Mouse (Mus musculus) neutrophil, adult 5-6 weeks (primary cell): ENCODE data around the gene Clmp. TPM values are rescaled to one million over a fixed set of nuclear protein-coding genes. Genes with fewer than 3 reads are reported as not detected.
"Not testable (repeated sequence)": the region's sequence is repeated elsewhere in the genome, so short reads cannot be mapped to it uniquely, and the experiment has no call there.

ENCODE experiments used
- ATAC-seq: fragments of 151-379, 151-347 bp; 2 replicates; pipeline ENCODE4 v1.8.0; 2017; ENCODE audit warnings: mild to moderate bottlenecking, moderate TSS enrichment; ENCODE audit not compliant: insufficient number of reproducible peaks, poor library complexity, low FRiP score, severe bottlenecking; ENCODE audit errors: extremely low read depth
- total RNA-seq: library from RNA; stranded (forward); fragments of 200-1000 nt; gene quantifications from 2 replicates; pipeline ENCODE4 v1.2.3, GENCODE M21; 2017

Gene Clmp
- total RNA-seq, 1 experiment from 2014 or later: 0.81 TPM

DNA sequence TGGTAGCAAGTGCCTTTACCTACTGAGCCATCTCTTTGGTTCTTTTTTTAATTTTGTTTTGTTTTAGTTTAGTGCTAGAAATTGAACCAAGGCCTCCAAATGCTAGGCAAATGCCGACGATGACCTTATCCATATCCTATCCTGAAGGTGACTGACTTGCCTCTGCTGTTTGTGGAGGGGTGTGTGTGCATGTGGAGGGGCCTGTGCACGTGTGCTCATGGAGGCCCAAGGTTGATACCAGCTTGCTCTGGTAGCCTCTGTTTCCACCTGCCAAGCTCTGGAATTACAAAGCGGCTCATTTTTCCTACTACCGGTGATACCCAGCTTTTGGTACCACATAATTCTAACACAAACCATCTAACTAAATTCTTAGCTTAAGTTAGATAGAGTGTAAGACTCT, 107.8 kb downstream of the Clmp start:
- ATAC-seq: no peak

DNA sequence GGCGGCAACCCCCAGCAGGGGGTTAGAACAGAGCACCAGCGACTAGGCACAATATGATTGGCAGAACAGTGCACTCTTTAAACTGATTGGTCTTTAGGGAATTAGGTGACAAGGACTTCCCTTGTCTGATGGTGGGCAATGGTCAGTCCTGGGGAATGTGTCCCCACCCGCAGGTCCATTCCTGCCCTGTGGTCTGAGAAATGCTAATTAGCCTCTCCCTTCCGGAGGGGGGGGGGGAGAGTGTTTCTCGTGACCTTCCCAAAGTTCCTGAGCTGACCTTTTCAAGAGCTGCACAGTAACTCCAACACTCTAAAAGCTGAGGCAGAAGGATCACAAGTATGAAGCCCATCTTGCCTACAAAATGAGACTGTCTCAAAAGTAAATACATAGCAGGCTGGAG, 108.5 kb downstream of the Clmp start:
- ATAC-seq: no peak

DNA sequence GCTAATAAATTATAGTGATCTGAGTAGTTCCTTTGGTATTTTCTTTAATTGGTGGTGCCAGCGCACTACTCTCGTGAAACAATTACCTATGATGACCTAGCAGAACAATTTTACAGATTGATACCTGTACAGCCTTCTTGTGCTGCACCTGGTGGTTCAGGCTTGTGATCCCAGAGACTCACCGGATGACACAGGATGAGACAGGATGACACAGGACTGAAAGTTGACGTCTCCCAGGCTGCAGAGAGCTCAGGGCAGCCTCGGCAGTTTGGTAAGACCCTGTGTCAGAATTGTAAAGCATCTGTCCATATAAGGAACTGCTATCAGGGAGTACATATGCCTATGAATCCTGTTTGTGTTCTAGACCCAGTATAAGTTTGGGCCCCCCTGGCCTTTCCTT, 109.2 kb downstream of the Clmp start:
- ATAC-seq: no peak

DNA sequence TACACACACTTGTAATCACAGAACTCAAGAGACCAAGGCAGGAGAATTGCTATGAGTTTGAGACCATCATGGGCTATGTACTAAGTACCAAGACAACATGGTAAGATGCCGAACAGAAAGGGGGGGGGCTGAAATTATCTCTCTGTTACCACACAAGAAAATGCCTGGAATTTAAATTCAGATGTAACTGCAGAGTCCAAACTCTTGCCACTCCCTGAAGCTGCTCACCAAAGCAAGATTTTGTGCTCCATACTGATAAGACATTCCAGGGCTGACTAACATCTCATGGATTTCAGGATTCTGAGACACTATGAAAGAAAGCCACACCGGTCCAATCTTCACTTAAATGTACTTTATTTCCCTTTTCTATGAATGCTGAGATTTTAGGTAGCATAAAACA, 109.8 kb downstream of the Clmp start:
- ATAC-seq: no peak

DNA sequence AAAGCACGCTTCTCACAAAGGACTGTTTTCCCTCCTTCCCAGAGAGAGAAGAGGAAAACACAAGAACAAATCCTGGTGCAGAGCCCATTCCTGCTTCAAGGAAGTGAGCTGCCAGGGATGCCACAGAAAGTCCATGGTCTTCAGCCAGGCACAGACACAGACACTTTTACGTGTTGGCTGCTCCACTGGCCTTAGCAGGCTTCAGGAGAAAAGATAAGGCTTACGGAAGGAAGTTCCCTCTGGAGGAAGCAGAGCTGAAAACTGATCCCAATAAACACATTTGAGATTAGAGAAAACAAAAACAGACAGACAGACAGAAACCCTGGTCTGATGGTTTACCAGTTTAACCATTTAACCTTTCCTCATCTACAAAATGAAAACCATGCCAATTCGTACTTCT, 110.3 kb downstream of the Clmp start:
- no peak for ATAC-seq

DNA sequence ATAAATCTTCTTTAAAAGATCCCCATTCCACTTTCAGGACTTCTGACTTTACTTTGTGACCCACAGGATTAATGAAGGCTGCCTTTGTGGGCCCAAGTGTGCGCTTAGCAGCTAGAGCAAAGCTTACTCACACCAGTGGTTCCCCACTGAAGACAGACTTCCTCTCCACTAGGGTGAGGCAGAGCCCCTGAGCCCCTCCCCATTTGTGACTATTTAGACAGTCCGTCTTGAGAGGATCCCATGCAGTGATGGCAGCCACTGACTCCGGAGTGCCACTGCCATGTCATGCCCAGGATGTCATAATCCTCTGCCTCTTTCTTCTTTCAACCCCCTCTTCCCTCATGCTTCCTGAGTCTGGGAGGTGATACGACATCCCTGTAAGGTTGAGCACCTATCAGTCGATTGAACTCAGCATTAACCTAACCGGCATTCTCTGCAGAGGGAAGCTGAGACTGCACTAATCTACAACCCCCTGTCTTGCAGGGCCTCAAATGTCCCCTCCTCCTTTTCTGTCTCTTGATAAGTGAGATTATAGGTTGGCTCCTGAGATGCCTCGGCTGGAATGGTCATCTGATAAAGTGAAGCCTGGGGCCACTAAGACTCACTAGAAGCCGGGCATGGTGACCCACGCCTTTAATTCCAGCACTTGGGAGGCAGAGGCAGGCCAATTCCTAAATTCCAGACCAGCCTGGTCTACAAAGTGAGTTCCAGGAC, 112.6 kb downstream of the Clmp start:
- no peak for ATAC-seq

DNA sequence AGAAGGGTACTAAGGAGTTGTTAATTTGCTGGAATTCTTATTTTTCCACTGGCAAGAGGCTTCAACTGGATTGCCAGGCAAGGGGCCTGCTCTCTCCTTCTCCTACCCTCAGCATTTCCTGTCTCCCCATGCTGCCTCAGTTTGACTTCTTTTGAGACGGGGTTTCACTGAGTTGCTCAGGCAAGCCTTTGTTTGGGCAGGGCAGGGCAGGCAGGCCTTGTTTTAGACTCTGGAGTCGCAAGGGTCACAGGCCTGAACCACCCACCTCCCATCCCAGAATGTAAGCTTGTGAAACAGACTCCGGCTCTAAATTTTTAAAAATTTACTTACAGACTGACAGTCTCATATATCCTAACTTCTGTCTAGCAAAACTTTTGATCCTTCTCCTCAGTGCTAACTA, 113.3 kb downstream of the Clmp start:
- ATAC-seq: no peak

DNA sequence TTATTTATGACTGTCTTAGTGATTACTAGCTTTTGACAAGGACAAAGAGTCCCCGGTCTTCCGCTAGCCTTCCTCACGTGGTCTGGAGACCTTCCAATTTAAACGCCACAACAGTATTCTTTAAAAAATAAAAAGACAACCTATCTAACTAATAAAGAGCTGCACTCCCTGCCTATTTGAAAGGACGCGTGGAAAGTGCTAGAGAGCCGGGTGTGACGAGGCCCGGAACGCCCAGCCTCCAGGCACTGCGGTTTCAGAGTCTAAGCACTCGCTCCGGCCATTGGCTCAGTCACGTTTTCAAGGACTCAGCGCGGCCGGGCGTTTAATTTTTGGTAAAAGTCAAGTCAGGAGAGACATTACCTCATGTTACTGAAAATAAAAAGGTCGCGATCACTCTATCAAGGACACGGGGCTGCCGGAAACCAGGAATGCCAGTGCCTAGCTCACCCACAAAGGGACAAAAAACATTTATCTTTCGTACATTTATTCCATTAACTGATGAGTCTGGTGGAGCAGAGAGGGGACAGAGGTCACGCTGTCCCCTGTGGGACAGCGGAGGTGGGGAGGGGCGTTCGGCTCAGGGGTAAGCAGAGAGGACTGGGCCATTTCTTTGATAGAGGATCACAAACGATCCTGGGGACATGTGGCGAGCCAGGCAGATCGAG, 114.2 kb downstream of the Clmp start:
- peak; percentile 18; the same call in 1 of the 2 replicates for ATAC-seq

DNA sequence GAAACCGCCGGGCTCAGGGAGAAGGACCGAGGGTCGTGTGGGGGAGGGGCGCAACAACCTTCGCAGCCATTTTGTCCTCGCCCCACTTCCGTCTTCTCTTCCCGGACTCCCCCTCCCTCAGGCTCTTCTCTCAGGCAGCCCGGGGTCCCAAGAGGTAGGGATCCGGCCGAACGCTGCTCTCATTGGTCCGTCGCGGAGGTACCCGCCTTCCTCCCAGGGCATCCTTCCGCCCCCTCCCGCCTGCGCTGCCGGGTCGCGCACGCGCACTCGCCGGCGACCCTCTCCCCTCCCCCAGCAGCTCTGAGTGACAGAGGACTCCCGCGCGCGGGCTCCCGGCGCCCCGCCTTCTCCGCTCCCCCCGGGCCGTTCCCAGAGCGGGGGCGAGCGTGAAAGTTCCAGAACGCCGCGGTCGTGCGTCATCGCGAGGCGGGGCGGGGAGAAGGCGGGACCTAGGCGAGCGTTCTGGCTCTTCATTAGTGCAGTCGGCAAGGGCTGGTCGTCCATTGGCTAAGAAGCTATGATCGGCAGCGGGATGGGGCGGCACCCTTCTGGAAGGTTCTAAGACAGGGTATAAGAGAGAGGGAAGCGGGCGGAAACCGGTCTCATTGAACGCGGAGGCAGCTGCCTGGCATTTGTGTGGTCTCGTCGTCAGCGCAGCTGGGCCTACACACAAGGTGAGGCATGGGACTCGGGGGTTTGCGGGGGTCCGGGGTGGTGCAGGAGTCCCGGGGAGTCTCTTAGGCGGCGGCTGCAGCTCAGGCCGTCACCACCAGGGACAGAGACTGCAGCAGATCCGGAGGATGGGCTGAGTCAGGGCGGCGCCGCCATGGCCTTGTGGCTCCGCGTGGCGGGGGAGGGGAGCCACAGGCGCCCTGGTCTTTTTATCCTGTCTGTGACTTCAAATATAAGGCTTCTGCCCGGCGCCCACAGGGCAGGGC, 115.2 kb downstream of the Clmp start, which contains the start of gene Hspa8:
TSS of gene Hspa8 (plus strand) at position 310 of the 938 bp plus-strand sequence.
- ATAC-seq: peak; percentile 88

DNA sequence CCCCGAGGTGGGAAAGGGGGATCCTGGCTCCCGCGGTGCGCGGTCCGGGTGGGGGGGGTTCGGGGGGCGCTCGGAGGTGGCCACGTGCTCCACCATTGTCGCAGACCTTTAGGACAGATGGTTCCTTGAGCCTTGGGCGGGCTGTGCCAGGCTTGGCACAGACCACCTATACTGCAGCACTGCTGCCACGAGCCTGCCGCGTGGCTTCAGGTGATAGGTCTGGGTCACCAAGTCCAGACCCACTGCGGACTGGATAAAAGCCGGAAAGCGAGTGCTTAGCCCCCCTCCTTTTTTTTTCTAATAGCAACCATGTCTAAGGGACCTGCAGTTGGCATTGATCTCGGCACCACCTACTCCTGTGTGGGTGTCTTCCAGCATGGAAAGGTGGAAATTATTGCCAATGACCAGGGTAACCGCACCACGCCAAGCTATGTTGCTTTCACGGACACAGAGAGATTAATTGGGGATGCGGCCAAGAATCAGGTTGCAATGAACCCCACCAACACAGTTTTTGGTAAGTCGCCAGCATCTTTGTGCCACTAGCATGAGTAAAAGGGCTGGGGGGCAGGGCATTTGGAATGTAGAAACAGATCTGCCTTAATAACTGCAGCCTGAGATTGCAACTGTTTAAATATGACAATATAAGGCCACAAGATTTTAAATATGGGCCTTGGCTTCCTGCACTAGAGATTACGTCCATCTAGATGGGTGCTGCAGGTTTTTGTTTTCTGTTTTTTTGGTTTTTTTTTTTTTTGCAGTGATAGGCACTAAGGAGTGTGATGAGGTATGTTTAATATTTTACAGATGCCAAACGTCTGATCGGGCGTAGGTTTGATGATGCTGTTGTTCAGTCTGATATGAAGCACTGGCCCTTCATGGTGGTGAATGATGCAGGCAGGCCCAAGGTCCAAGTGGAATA, 116.1 kb downstream of the Clmp start:
- not testable (repeated sequence) for ATAC-seq

DNA sequence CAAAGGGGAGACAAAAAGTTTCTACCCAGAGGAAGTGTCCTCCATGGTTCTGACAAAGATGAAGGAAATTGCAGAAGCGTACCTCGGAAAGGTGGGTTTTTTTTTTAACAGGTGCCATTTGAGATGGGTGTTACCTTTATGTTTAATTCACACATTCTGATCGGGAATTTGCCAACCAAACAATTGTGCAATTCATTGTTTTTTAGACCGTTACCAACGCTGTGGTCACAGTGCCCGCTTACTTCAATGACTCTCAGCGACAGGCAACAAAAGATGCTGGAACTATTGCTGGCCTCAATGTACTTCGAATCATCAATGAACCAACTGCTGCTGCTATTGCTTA, 116.7 kb downstream of the Clmp start:
- ATAC-seq: not testable (repeated sequence)

DNA sequence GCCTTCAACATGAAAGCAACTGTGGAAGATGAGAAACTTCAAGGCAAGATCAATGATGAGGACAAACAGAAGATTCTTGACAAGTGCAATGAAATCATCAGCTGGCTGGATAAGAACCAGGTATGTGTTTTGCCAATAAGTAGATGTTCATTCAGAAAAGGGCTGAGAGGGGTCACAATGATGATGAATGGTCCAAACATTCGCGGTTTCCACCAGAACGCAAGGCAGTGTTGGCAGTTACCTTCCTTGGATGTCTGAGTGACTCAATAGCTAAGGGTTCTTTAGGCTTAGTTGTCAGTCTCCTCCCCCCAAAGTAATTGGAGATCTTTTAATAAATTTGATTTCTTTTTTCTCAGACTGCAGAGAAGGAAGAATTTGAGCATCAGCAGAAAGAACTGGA, 118.8 kb downstream of the Clmp start:
- ATAC-seq: not testable (repeated sequence)

DNA sequence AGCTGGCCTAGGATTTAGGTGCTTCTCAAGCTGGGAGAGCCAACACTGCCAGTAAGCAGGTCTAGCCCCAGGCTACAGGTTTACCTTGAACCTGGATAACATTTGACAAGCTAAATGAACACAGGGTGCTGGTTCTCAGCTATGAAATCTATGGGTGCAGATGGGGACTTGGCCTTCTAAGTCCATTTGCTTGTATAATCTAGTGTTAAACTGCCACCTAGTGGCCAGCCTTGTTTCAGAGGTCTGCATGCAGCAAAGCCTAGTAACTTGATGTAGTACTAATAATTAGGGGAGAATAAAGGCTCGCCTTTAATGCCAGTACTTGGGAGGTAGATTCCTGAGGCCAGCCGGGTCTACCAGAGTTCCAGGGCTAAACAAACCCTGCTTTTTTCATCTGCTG, 119.5 kb downstream of the Clmp start:
- 0 out of 2 replicates have a peak, but pooled peaks have one; percentile 17 for ATAC-seq

DNA sequence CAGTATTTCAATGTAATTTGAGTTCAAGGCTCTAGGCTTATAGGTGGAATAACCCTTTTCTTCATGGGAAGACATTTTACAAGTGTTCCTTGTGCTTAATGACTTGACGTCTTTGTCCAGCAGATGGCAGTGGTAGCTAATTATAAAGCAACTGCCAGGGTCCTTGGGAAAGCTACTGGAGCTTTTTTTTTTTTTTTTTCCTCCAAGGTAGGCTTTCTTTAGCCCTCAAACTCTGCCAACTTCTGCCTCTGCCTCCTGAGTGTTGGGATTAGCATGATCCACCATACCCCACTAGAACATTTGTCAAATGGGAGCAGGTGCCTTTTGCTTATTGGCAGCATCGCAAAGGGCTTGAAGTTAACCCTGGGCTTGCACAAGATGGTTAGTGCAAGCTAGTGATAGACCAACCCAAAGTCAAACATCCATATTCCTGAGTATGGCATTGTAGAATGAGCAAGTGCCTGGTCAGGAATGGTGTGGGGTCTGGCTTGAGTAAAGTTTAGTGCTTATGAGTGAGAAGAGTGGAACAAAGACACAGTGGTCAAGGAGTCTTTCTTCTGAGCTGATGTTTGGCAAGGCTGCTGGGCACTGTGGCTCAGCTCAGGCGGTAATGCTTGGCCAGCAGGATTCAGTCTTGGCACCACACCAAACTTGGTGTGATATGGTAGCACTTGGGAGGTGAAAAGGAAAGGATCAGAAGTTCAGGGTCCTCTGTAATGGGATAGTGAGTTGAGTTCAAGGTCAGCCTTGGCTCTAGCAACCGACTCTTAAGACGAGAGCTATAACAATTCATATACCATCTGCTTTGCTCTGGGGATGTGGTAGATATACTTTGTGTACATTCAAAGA, 120.9 kb downstream of the Clmp start:
- ATAC-seq: no peak

DNA sequence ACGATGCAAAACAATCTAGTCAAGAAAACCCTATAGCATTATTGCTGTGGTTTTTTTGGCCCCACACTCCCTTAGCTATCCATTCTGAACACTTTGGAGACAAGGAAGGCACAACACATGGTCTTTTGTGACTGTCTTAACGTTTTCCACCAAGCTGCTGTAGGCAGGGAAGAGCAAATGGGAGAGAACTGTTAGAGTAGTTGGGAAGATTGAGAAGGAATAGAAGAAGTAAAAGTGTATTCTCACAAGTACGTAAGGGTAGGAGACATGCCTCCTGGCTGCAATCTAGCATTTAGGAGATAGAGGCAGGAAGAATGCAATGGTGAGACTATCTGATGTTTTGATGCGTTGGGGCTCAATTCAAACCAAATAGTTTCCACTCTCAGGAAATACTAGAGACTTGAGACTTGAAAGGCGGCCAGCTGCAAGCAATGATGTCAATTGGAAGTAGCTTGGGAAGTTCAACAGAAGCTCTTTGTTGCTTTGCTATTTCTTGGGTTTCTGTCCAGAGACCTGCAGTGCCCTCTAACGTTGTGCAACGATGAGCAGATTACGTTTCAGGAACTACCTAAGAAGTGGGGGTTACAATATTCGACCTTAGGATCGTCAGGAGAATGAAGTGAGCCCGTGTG, 121.6 kb downstream of the Clmp start:
- ATAC-seq: no peak

DNA sequence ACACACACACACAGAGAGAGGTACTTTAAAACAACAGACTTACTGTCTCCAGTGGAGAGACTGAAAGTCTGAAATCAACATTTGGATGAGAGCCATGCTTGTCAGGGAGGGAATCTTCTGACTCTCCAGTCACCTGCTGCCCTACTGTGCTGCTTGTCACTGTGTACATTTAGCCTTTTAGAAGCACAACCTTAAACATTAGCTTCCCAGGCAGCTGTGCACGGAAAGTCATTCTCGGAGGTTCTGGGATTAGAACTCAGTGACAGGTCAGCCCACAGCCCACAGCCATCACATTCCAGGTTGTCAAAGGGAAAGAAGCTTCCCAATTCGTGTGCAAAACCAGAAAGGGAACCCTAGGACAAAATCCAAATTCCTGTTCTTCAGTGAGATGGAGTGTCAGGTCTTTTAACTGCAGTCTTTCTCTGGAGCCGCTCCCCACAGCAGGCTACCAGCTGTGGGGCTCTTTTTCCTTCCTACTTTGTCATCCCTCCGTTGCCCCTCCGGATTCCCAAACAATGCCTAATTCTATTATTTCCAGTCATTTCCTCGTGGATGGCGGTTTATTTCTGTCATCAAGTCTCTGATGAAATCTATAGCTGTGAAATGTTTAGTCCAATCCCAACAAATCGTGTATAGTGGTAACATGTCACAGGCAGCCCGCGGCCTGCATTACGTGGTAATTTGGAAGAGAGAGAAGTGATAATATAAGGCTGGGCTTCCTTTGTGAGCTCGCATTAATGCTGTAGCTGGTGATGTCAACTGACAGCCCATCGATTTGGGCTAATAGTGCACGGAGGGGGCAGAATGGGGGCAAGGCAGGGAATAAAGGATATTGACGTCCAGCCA, 122.5 kb downstream of the Clmp start:
- no peak for ATAC-seq

DNA sequence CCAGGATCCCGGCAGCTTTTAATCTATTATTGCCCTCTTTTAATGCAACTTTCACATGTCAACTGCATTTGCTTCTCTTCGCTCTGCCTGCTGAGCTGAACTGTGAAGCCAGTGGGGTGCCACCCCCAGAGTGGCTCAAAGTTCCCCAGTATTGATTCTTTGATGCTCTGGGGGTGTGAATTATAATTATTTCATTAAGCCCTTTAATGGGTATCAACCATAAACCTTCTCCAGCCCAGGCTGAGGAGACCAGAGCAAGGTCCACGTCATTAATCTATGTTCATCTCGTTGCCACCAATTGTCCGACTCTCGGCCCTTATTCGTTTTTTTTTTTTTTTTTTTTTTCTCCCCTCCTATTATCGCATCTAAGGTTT, 123.1 kb downstream of the Clmp start:
- no peak for ATAC-seq
